Mouse (Mus musculus) embryonic facial prominence, embryonic 15.5 days (tissue): Measurements from ENCODE around the gene Lrguk. TPM values are rescaled to one million over a fixed set of nuclear protein-coding genes. Genes with fewer than 3 reads are reported as not detected.

ENCODE experiments used
- ATAC-seq: fragments of 200-750 bp; cut with Nextera tagmentation; 2 replicates; pipeline ENCODE4 v1.8.0; 2017; ENCODE audit warnings: low read depth, moderate TSS enrichment; ENCODE audit not compliant: insufficient number of reproducible peaks, low FRiP score, low TSS enrichment
- H3K27ac ChIP-seq: fragments of 300-500 bp; sonication (generic); replicated peaks from 2 replicates; pipeline ENCODE4 v1.5.1; 2015; ENCODE audit warnings: mild to moderate bottlenecking, inconsistent platforms
- H3K27me3 ChIP-seq: fragments of 300-500 bp; sonication (generic); 2 replicates; pipeline ENCODE4 v1.6.1; 2015; ENCODE audit warnings: inconsistent platforms
- H3K36me3 ChIP-seq: fragments of 300-500 bp; sonication (generic); 2 replicates; pipeline ENCODE4 v1.6.1; 2015; ENCODE audit warnings: mild to moderate bottlenecking, inconsistent platforms
- H3K4me1 ChIP-seq: fragments of 300-500 bp; sonication (generic); 2 replicates; pipeline ENCODE4 v1.6.1; 2015; ENCODE audit warnings: inconsistent platforms
- H3K4me2 ChIP-seq: fragments of 300-500 bp; sonication (generic); replicated peaks from 2 replicates; pipeline ENCODE4 v1.6.1; 2015; ENCODE audit warnings: mild to moderate bottlenecking, inconsistent platforms
- H3K4me3 ChIP-seq: fragments of 300-500 bp; sonication (generic); replicated peaks from 2 replicates; pipeline ENCODE4 v1.5.1; 2015; ENCODE audit warnings: mild to moderate bottlenecking, inconsistent platforms
- H3K9ac ChIP-seq: fragments of 300-500 bp; sonication (generic); 2 replicates; pipeline ENCODE4 v1.6.1; 2015; ENCODE audit warnings: inconsistent platforms
- H3K9me3 ChIP-seq: fragments of 300-500 bp; sonication (generic); replicated peaks from 2 replicates; pipeline ENCODE4 v1.6.1; 2016; ENCODE audit warnings: inconsistent platforms
- WGBS: fragments of 180-500 bp; shearing (Covaris S2); methylation state at CpG from one replicate; pipeline ENCODE4 v1.1.7; 2015; 5-methylcytosine and 5-hydroxymethylcytosine counted together
- polyA plus RNA-seq: library from polyadenylated mRNA; unstranded; fragments of >200 nt; fragmentation: Nextera tagmentation; extraction: Ambion mirVana; gene quantifications from 2 replicates; pipeline ENCODE4 v1.2.1, GENCODE M21; 2015

Lrguk gene
- polyA plus RNA-seq, 1 experiment from 2014 or later = 3.3 TPM

- Histone ChIP-seq H3K9me3 (no peaks in the 10 kb centered on the region), H3K4me3 (no peak overlapping the region), H3K27ac (no peak overlapping the region), H3K36me3 (no peaks in the 10 kb centered on the region), H3K4me1 (no peaks in the 10 kb centered on the region), H3K9ac (no peak overlapping the region), H3K4me2 (no peak overlapping the region), H3K27me3 (no peaks in the 10 kb centered on the region)
- ATAC-seq = no peak
- 94% methylated on average over 8 of the region's 8 CpGs for WGBS
Measured at GRCm38 (mm10) chr6:34067271-34067670, 38.0 kb downstream of the Lrguk start.

DNA sequence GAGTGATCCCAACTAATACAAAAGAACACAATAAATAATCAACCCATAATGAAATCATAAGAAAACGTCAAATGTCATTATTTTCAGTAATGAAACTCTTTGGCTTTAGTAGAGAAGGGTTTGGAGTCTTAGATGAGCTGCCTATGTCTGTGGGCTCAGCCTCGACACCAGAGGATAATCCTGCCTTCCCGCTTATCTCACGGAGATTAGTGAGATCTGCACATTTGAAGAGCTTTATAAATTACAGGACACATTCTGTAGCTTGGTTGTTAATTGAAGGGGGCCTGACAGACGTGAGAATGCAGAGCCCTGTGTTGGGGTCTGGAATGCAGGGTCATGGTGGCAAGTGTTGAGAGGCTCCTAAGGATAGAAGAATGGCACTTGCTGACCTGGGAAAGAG is 42.7 kb downstream of the Lrguk start:
- no peaks in the 10 kb centered on the region for H3K27me3 ChIP-seq
- H3K9ac ChIP-seq = no peak overlapping the region
- no peaks in the 10 kb centered on the region for H3K4me1 ChIP-seq
- no peak for ATAC-seq
- no peaks in the 10 kb centered on the region for H3K9me3 ChIP-seq
- 43% methylated on average over 5 of the region's 5 CpGs for WGBS
- H3K27ac ChIP-seq = no peak overlapping the region
- no peak overlapping the region for H3K4me2 ChIP-seq
- no peak overlapping the region for H3K4me3 ChIP-seq
- H3K36me3 ChIP-seq = no peaks in the 10 kb centered on the region

- Histone ChIP-seq H3K36me3 (no peaks in the 10 kb centered on the region), H3K27ac (no peak overlapping the region), H3K4me2 (no peak overlapping the region), H3K27me3 (no peaks in the 10 kb centered on the region), H3K9ac (no peak overlapping the region), H3K9me3 (no peaks in the 10 kb centered on the region), H3K4me3 (no peak overlapping the region), H3K4me1 (no peaks in the 10 kb centered on the region)
- no peak for ATAC-seq
- WGBS = 80% methylated on average over 3 of the region's 3 CpGs
Measured at GRCm38 (mm10) chr6:34073931-34074442, 44.7 kb downstream of the Lrguk start.

DNA sequence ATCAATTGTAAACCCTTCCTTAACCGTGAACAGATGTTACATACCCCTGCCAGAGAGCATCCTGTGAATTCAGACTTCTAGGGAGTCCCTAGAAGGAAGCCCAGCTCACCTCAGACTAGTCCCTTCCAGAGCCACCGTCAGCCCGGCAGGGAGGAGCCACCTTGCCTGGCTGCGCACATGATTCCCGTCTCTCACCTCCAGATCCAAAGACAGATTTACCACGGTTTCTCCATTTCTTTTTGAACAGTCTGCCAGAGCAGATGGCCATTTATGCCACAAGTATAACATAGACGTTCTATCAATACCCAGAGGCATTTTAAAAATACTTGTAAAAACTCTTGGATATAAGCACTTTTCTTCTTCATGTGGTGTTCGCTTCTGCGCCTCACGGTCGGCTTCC is 46.3 kb downstream of the Lrguk start:
- H3K4me3 ChIP-seq = no peak overlapping the region
- no peak overlapping the region for H3K27ac ChIP-seq
- no peak for ATAC-seq
- no peak overlapping the region for H3K9ac ChIP-seq
- H3K9me3 ChIP-seq = no peaks in the 10 kb centered on the region
- H3K4me1 ChIP-seq = no peaks in the 10 kb centered on the region
- H3K27me3 ChIP-seq = no peaks in the 10 kb centered on the region
- H3K36me3 ChIP-seq = no peaks in the 10 kb centered on the region
- 51% methylated on average over 11 of the region's 11 CpGs for WGBS
- no peak overlapping the region for H3K4me2 ChIP-seq

DNA sequence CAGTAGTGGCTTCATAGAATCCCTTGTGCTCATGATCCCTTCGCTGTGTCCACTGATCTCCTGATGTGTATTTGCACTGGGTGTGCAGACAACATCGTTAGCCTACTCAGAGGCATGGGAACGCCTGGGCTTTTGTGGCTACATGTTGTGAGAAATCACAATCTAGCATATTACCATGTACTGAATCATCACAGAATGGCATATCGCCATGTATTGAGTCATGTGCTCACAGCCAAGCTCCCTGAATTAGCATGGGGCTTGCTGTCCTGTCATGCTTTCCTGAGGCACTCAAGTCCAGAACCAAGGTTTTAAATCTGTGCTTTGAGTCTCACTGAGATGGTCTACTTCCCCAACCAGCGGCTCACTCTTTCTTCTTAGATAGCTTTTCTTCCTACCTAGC is 54.2 kb downstream of the Lrguk start:
- no peak for ATAC-seq
- Histone ChIP-seq H3K9ac (no peak overlapping the region), H3K27me3 (no peaks in the 10 kb centered on the region), H3K9me3 (no peaks in the 10 kb centered on the region), H3K27ac (no peak overlapping the region), H3K36me3 (no peaks in the 10 kb centered on the region), H3K4me2 (no peak overlapping the region), H3K4me3 (no peak overlapping the region), H3K4me1 (no peaks in the 10 kb centered on the region)
- 92% methylated on average over 5 of the region's 5 CpGs for WGBS

DNA sequence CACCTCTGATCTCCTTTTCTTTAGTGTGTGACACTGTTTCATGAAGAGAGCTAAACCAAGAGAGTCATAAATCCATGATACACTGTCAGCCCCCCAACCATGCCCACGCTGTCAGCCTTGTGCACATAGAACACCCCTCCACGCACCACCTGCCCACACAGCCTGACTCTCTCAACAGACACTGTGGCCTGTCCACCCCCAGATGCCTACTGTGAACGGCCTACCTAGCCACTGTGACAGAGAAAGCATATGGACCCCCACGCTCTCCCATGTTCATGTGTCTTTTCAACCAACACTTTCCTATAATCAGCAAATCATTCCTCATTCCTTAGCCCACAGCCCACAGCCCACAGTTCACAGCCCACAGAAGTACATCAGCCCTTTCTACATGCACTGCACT is 58.5 kb downstream of the Lrguk start:
- Histone ChIP-seq H3K9me3 (no peaks in the 10 kb centered on the region), H3K4me3 (no peak overlapping the region), H3K4me2 (no peak overlapping the region), H3K36me3 (no peaks in the 10 kb centered on the region), H3K4me1 (no peaks in the 10 kb centered on the region), H3K27me3 (no peaks in the 10 kb centered on the region), H3K9ac (no peak overlapping the region), H3K27ac (no peak overlapping the region)
- ATAC-seq = no peak
- 90% methylated on average over 4 of the region's 4 CpGs for WGBS

- Histone ChIP-seq H3K9ac (no peak overlapping the region), H3K9me3 (no peaks in the 10 kb centered on the region), H3K27me3 (no peaks in the 10 kb centered on the region), H3K4me1 (no peaks in the 10 kb centered on the region), H3K27ac (no peak overlapping the region), H3K4me3 (no peak overlapping the region), H3K36me3 (no peaks in the 10 kb centered on the region), H3K4me2 (no peak overlapping the region)
- no peak for ATAC-seq
- whole genome bisulfite sequencing = 49% methylated on average over 3 of the region's 3 CpGs
Measured at GRCm38 (mm10) chr6:34088986-34089385, 59.7 kb downstream of the Lrguk start.

GRCm38 (mm10) chr6:34091537-34091936 is 62.3 kb downstream of the Lrguk start:
- no peak for ATAC-seq
- Histone ChIP-seq H3K4me1 (no peaks in the 10 kb centered on the region), H3K27ac (no peak overlapping the region), H3K27me3 (no peaks in the 10 kb centered on the region), H3K36me3 (no peaks in the 10 kb centered on the region), H3K9me3 (no peaks in the 10 kb centered on the region), H3K4me2 (no peak overlapping the region), H3K9ac (no peak overlapping the region), H3K4me3 (no peak overlapping the region)
- WGBS = 67% methylated on average over 3 of the region's 3 CpGs

DNA sequence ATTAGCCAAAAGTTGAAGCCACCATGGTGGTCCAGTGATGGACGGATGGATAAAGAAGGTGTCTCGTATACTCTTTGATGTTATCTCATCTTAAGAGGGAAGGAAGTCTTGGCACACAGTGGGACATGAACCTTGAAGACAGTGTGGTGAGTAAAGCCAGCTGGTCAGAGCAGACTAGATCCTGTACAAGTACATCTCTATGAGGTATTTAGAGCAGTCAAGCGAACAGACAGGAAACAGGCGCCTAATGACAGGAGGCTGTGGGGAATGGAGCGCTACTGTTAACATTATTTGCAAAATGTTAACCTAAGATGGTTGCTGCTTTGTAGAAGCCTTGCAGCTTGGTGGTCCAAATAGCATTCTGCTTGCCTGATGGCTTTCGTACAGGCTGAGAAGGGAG is 67.0 kb downstream of the Lrguk start:
- 84% methylated on average over 6 of the region's 6 CpGs for WGBS
- Histone ChIP-seq H3K36me3 (no peaks in the 10 kb centered on the region), H3K9me3 (no peaks in the 10 kb centered on the region), H3K9ac (no peak overlapping the region), H3K27ac (no peak overlapping the region), H3K4me1 (no peaks in the 10 kb centered on the region), H3K4me3 (no peak overlapping the region), H3K27me3 (no peaks in the 10 kb centered on the region), H3K4me2 (no peak overlapping the region)
- no peak for ATAC-seq

GRCm38 (mm10) chr6:34096905-34097304 is 67.7 kb downstream of the Lrguk start:
- WGBS = 89% methylated on average over 4 of the region's 4 CpGs

GRCm38 (mm10) chr6:34099725-34100124 is 70.5 kb downstream of the Lrguk start:
- no peak for ATAC-seq
- Histone ChIP-seq H3K27ac (no peak overlapping the region), H3K36me3 (no peaks in the 10 kb centered on the region), H3K4me1 (peaks cover 3% of the 10 kb centered on the region; the same call in 1 of the 2 replicates), H3K9me3 (no peaks in the 10 kb centered on the region), H3K9ac (no peak overlapping the region), H3K4me2 (no peak overlapping the region), H3K27me3 (no peaks in the 10 kb centered on the region), H3K4me3 (no peak overlapping the region)
- WGBS = 81% methylated on average over 6 of the region's 6 CpGs

More at GRCm38 (mm10) chr6:34096905-34097304, 67.7 kb downstream of the Lrguk start:
- Histone ChIP-seq H3K4me3 (no peak overlapping the region), H3K4me2 (no peak overlapping the region), H3K36me3 (no peaks in the 10 kb centered on the region), H3K27ac (no peak overlapping the region), H3K9me3 (no peaks in the 10 kb centered on the region), H3K27me3 (no peaks in the 10 kb centered on the region), H3K4me1 (no peaks in the 10 kb centered on the region), H3K9ac (no peak overlapping the region)
- no peak for ATAC-seq

- no peak for ATAC-seq
- H3K27ac ChIP-seq = no peak overlapping the region
- H3K27me3 ChIP-seq = no peaks in the 10 kb centered on the region
- H3K9me3 ChIP-seq = no peaks in the 10 kb centered on the region
- H3K9ac ChIP-seq = no peak overlapping the region
- H3K36me3 ChIP-seq = no peaks in the 10 kb centered on the region
- WGBS = 87% methylated on average over 15 of the region's 15 CpGs
- H3K4me1 ChIP-seq = peaks cover 3% of the 10 kb centered on the region; the same call in 1 of the 2 replicates
- no peak overlapping the region for H3K4me3 ChIP-seq
- H3K4me2 ChIP-seq = no peak overlapping the region
Measured at GRCm38 (mm10) chr6:34101531-34102396, 72.5 kb downstream of the Lrguk start.
